Mouse (Mus musculus) lung, embryonic 14.5 days (tissue): ENCODE results near the gene Doc2b. TPM values are rescaled to one million over a fixed set of nuclear protein-coding genes. Genes with fewer than 3 reads are reported as not detected.
"Not testable (repeated sequence)": the region's sequence is repeated elsewhere in the genome, so short reads cannot be mapped to it uniquely, and the experiment has no call there.

Source experiments
- ATAC-seq: fragments of 200-750 bp; cut with Nextera tagmentation; 2 replicates; pipeline ENCODE4 v1.8.0; 2017; ENCODE audit warnings: mild to moderate bottlenecking, moderate TSS enrichment, moderate library complexity; ENCODE audit not compliant: insufficient read depth
- DNase-seq: peaks from one replicate; pipeline ENCODE4 v3.0.0-alpha.2; 2015
- H3K27ac ChIP-seq: fragments of 300-500 bp; sonication (generic); 2 replicates; pipeline ENCODE4 v1.5.1; 2014; ENCODE audit warnings: low read depth, mild to moderate bottlenecking, moderate library complexity
- H3K27me3 ChIP-seq: fragments of 300-500 bp; sonication (generic); 2 replicates; pipeline ENCODE4 v1.6.1; 2014; ENCODE audit warnings: low read length, control low read depth; ENCODE audit not compliant: insufficient read depth
- H3K36me3 ChIP-seq: fragments of 300-500 bp; sonication (generic); 2 replicates; pipeline ENCODE4 v1.6.1; 2014; ENCODE audit warnings: control low read depth; ENCODE audit not compliant: insufficient read depth
- H3K4me1 ChIP-seq: fragments of 300-500 bp; sonication (generic); 2 replicates; pipeline ENCODE4 v1.6.1; 2014; ENCODE audit warnings: antibody characterized with exemption, control low read depth; ENCODE audit not compliant: insufficient read depth
- H3K4me2 ChIP-seq: fragments of 300-500 bp; sonication (generic); 2 replicates; pipeline ENCODE4 v1.6.1; 2014; ENCODE audit warnings: mild to moderate bottlenecking
- H3K4me3 ChIP-seq: fragments of 300-500 bp; sonication (generic); 2 replicates; pipeline ENCODE4 v1.5.1; 2014; ENCODE audit warnings: low read depth, low read length
- H3K9ac ChIP-seq: fragments of 300-500 bp; sonication (generic); 2 replicates; pipeline ENCODE4 v1.6.1; 2014
- H3K9me3 ChIP-seq: fragments of 300-500 bp; sonication (generic); 2 replicates; pipeline ENCODE4 v1.6.1; 2016; ENCODE audit warnings: low read depth, low read length, control low read depth
- CTCF ChIP-seq: IDR thresholded peaks from 2 replicates; pipeline ENCODE4 v1.5.1; 2016; ENCODE audit warnings: antibody characterized with exemption, low read depth
- WGBS: fragments of 180-500 bp; shearing (Covaris S2); extraction: QIAGEN DNeasy Blood & Tissue Kit; methylation state at CpG from one replicate; pipeline ENCODE4 v1.1.7; 2014; 5-methylcytosine and 5-hydroxymethylcytosine counted together
- polyA plus RNA-seq: library from polyadenylated mRNA; unstranded; fragments of >200 nt; fragmentation: Nextera tagmentation; extraction: Ambion mirVana; gene quantifications from 2 replicates; pipeline ENCODE4 v1.2.1, GENCODE M21; 2014

The Doc2b gene
- polyA plus RNA-seq, 1 experiment from 2014 or later = 1.1 TPM

DNA sequence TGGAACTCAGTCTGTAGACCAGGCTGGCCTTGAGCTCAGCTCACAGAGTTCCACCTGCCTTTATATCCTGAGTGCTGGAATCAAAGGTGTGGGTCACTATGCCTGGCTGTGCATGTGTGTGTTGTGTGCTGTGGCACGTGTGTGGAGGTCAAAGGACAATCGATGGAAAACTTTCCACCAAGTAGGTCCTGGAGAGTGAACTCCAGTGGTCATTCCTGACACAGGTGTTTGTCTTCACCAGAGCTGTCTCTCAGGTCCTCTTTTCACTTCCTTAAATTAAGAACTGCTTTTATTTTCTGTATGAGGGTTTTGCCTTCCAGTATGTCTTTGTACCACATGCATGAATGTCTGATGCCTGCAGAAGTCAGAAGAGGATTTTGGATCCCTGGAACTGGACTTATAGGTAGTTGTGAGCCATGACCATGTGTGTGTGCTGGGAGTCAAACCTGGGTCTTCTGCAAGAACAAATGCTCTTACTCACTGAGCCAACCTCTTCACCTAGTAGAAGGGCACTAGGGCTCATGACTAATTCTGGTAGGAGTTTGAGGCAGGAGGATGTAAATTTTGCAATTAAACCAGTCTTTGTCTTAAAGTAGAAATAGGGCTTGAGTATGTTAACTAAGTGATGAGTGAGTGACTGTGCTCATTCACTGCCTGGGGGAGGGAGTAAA, 57.9 kb downstream of the Doc2b start:
- ATAC-seq = no peak

DNA sequence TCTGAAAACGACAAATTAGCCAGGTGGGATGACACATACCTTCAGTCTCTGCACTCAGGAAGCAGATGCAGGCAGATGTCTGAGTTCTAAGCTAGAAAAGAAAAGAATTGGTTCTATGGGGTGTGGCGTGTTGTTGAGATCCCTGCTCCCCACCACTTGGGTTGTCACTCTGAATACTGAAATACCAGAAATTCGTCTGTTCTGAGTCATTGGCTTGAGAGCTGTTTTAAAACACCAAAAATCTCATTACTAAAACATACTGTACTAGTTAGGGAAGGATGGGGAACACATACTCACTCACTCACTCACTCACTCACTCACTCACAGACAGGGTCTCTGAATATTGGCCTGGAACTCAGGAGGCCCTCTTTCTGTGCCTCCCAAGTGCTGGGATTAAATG, 58.9 kb downstream of the Doc2b start:
- Histone ChIP-seq H3K4me1 (peaks cover 20% of the 10 kb centered on the region), H3K9me3 (no peaks in the 10 kb centered on the region), H3K27me3 (no peaks in the 10 kb centered on the region), H3K36me3 (peaks cover 46% of the 10 kb centered on the region), H3K9ac (no peak overlapping the region), H3K27ac (no peak overlapping the region), H3K4me3 (0 out of 2 replicates have a peak overlapping the region, but pooled peaks have one; percentile 1), H3K4me2 (peak overlapping the region; percentile 23)
- DNase-seq = no peak
- ATAC-seq = no peak
- no peak for TF ChIP-seq CTCF
- 50% methylated on average over 3 of the region's 3 CpGs for WGBS

More for the DNA sequence above, 57.9 kb downstream of the Doc2b start:
- peaks cover 20% of the 10 kb centered on the region for H3K4me1 ChIP-seq
- H3K9ac ChIP-seq = no peak overlapping the region
- no peak overlapping the region for H3K4me2 ChIP-seq
- peaks cover 53% of the 10 kb centered on the region for H3K36me3 ChIP-seq
- no peaks in the 10 kb centered on the region for H3K9me3 ChIP-seq
- H3K4me3 ChIP-seq = no peak overlapping the region
- no peak overlapping the region for H3K27ac ChIP-seq
- WGBS = 67% methylated on average over 2 of the region's 2 CpGs
- DNase-seq = no peak
- no peak for TF ChIP-seq CTCF
- no peaks in the 10 kb centered on the region for H3K27me3 ChIP-seq

DNA sequence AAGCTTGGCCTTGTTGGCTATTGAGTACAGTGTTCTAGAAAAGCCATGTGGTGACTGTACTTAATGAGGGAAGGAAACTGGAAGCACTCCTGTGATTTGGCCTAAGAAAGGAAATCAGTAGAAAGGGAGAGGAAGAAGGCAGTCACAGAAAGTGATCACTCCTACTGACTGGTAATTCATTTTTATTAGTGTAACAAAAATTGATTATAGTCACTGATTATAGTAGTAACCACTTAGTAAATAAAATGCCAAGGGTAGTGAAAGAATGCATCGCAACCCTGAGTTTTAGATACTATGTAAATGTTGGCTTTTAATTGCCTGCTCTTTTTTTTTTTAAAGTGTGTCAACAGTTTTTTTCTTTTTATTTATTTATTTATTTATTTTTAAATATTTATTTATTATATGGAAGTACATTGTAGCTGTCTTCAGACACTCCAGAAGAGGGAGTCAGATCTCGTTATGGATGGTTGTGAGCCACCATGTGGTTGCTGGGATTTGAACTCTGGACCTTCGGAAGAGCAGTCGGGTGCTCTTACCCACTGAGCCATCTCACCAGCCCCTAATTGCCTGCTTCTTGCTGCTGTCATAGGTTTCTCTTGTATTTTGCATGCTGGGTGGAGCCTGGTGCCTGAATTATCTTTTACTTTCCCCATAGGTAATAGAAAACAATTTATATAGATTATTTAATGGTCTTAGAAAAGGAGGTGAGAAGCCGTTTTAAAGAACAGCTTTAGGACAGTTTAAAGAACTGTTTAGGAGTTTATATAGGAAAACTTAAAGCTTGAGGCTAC, 60.2 kb downstream of the Doc2b start:
- H3K27me3 ChIP-seq = no peaks in the 10 kb centered on the region
- no peak for ATAC-seq
- no peak overlapping the region for H3K27ac ChIP-seq
- H3K4me3 ChIP-seq = peak overlapping the region; percentile 98
- H3K4me2 ChIP-seq = peak overlapping the region; percentile 86
- no peak for TF ChIP-seq CTCF
- peaks cover 20% of the 10 kb centered on the region for H3K4me1 ChIP-seq
- peaks cover 39% of the 10 kb centered on the region for H3K36me3 ChIP-seq
- no peaks in the 10 kb centered on the region for H3K9me3 ChIP-seq
- H3K9ac ChIP-seq = peak overlapping the region; percentile 100
- 78% methylated on average over 5 of the region's 5 CpGs for WGBS
- no peak for DNase-seq

DNA sequence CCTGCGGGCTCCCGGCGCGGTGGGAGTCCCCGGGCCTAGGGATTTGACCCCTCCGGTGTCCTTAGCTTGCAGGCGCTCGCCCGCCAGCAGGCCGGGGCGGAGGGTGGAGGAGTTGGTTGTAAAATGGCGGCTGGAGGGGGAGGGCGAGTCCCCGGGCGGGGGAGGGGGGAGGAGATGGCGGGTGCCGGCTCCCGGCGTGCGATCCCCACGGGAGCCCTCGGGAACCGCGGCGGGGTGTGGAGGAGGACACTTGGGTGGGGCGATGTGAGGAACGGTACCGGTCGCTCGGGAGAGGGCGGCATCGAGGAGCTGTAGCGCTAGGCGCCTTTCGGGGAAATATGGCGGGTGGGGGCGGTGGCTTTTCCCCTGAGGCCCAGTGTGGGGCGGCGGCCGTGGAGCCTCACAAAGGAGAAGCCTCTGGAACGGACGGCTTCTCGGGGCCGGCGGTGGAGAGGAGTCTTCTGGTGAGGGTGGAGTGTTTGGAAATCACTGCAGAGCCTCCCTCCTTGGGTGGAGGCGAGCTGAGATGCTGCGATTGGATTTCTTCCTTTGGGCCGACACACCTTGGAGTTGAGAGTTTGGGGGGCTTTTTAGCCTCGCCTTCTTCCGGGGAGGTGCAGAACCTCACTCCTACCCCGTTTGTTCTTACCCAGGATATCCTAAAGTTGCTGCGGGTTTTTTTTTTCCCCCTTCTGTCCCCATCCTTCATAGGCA, 62.5 kb downstream of the Doc2b start:
- peak overlapping the region; percentile 86 for H3K4me2 ChIP-seq
- TF ChIP-seq CTCF = no peak
- H3K36me3 ChIP-seq = peaks cover 18% of the 10 kb centered on the region
- H3K4me1 ChIP-seq = peaks cover 20% of the 10 kb centered on the region
- H3K9me3 ChIP-seq = no peaks in the 10 kb centered on the region
- H3K4me3 ChIP-seq = peak overlapping the region; percentile 98
- ATAC-seq = peak; percentile 68
- under 1% methylated on average over 48 of the region's 52 CpGs for WGBS
- peak; percentile 65 for DNase-seq
- H3K27me3 ChIP-seq = no peaks in the 10 kb centered on the region
- H3K27ac ChIP-seq = peak overlapping the region; percentile 97
- H3K9ac ChIP-seq = peak overlapping the region; percentile 100

DNA sequence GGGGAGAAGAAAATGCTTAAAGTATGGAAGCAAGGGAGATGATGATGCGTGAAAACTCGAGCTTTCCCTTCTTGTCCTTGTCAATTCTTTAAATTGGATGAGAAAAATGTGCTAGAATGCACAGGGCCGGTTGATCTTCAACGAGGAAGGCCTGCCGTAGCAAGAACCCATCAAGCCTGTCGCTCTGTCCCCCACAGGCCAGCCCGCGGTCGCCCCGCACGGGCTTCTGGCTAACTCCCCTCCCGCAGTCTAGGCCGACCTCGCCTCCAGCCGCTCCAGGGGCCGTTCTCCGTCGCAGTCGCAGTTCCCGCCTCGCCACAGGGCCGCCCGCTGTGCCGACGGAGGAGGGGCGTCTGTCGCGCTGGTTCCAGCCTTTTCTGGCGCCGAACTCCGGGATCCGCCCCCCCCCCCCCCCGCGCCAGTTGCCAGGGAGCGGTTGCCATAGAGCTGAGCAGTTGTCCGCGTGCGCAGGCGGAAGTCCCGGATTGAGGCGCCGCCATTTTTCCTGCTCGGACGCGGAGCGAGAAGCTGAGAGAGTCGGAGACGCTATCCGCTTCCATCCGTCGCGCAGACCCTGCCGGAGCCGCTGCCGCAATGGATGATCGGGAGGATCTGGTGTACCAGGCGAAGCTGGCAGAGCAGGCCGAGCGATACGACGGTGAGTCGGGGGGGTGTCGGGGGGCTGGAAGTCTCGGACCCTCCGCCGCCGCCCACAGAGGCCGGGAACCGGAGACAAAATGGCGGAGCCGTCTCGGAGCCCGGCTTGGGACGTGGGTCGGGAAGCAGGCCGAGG, 63.2 kb downstream of the Doc2b start, which contains the start of gene Ywhae:
Gene Ywhae (plus strand): TSS at position 436 of the 793 bp plus-strand sequence.
- H3K27ac ChIP-seq = peak within 1 kb of the TSS; percentile 97
- no peak for TF ChIP-seq CTCF
- ATAC-seq (peak; percentile 93), DNase-seq (peak; percentile 96)
- H3K9ac ChIP-seq = peak within 1 kb of the TSS; percentile 100
- peaks cover 20% of the 10 kb centered on the region for H3K4me1 ChIP-seq
- peak within 1 kb of the TSS; percentile 98 for H3K4me3 ChIP-seq
- H3K4me2 ChIP-seq = peak within 1 kb of the TSS; percentile 86
- H3K9me3 ChIP-seq = no peaks in the 10 kb centered on the region
- peaks cover 11% of the 10 kb centered on the region for H3K36me3 ChIP-seq
- H3K27me3 ChIP-seq = no peaks in the 10 kb centered on the region
- WGBS = under 1% methylated on average over 70 of the region's 76 CpGs

DNA sequence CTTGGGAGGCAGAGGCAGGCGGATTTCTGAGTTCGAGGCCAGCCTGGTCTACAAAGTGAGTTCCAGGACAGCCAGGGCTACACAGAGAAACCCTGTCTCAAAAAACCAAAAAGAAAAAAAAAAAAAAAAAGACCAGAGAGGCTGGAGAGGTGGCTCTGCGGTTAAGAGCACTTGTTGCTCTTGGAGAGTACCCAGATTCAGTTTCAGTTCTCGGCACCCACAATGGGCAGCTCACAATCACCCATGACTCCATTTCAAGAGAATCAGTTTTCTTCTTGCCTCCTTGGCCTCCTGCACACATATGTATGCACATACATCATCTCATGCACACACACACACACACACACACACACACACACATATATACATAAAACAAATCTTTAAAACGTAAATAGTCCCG, 68.2 kb downstream of the Doc2b start:
- not testable (repeated sequence) for H3K4me3 ChIP-seq, H3K4me2 ChIP-seq, H3K9ac ChIP-seq, H3K36me3 ChIP-seq, H3K27ac ChIP-seq, H3K4me1 ChIP-seq, H3K9me3 ChIP-seq, DNase-seq, H3K27me3 ChIP-seq, ATAC-seq
- WGBS = 83% methylated on average over 6 of the region's 6 CpGs
